Mouse (Mus musculus) forebrain, embryonic 10.5 days (tissue): ENCODE measurements around the gene Zbtb20. TPM values are rescaled to one million over a fixed set of nuclear protein-coding genes. Genes with fewer than 3 reads are reported as not detected.

ENCODE experiments used
- DNase-seq: peaks from one replicate; pipeline ENCODE4 v3.0.0-alpha.2; 2017; ENCODE audit warnings: low spot score; ENCODE audit errors: extremely low spot score
- H3K27ac ChIP-seq: fragments of 300-500 bp; sonication (generic); 2 replicates; pipeline ENCODE4 v1.5.1; 2016; ENCODE audit warnings: mild to moderate bottlenecking
- H3K27me3 ChIP-seq: fragments of 300-500 bp; sonication (generic); 2 replicates; pipeline ENCODE4 v1.6.1; 2016; ENCODE audit warnings: mild to moderate bottlenecking; ENCODE audit not compliant: poor library complexity, severe bottlenecking
- H3K36me3 ChIP-seq: fragments of 300-500 bp; sonication (generic); replicated peaks from 2 replicates; pipeline ENCODE4 v1.6.1; 2016; ENCODE audit warnings: mild to moderate bottlenecking, moderate library complexity
- H3K4me1 ChIP-seq: fragments of 300-500 bp; sonication (generic); 2 replicates; pipeline ENCODE4 v1.6.1; 2016
- H3K4me3 ChIP-seq: fragments of 300-500 bp; sonication (generic); 2 replicates; pipeline ENCODE4 v1.5.1; 2016; ENCODE audit warnings: mild to moderate bottlenecking, moderate library complexity
- H3K9me3 ChIP-seq: fragments of 300-500 bp; sonication (generic); 2 replicates; pipeline ENCODE4 v1.6.1; 2016; ENCODE audit warnings: mild to moderate bottlenecking, moderate library complexity
- WGBS: fragments of 180-500 bp; shearing (Covaris S2); methylation state at CpG from one replicate; pipeline ENCODE4 v1.1.7; 2016; 5-methylcytosine and 5-hydroxymethylcytosine counted together
- polyA plus RNA-seq: library from polyadenylated mRNA; unstranded; fragments of >200 nt; fragmentation: Nextera tagmentation; extraction: Ambion mirVana; gene quantifications from 2 replicates; pipeline ENCODE4 v1.2.1, GENCODE M21; 2016

Zbtb20 gene
- polyA plus RNA-seq, 1 experiment from 2014 or later, result 17.3 TPM

- peaks cover 37% of the 10 kb centered on the region for H3K4me1 ChIP-seq
- WGBS, result 57% methylated on average over 5 of the region's 5 CpGs
- no peaks in the 10 kb centered on the region for H3K36me3 ChIP-seq
- H3K9me3 ChIP-seq, result no peaks in the 10 kb centered on the region
- peaks cover 7% of the 10 kb centered on the region for H3K27me3 ChIP-seq
- no peak for DNase-seq
- H3K27ac ChIP-seq, result no peak overlapping the region
- no peak overlapping the region for H3K4me3 ChIP-seq
These were observed 634.8 kb downstream of the Zbtb20 start for GRCm38 (mm10) chr16:43510516-43510915.

- DNase-seq, result no peak
- peaks cover 7% of the 10 kb centered on the region for H3K27me3 ChIP-seq
- H3K4me3 ChIP-seq, result no peak overlapping the region
- no peaks in the 10 kb centered on the region for H3K9me3 ChIP-seq
- H3K4me1 ChIP-seq, result peaks cover 27% of the 10 kb centered on the region
- 91% methylated on average over 4 of the region's 4 CpGs for WGBS
- H3K27ac ChIP-seq, result no peak overlapping the region
- no peaks in the 10 kb centered on the region for H3K36me3 ChIP-seq
These were observed 635.9 kb downstream of the Zbtb20 start for GRCm38 (mm10) chr16:43511531-43511930.

GRCm38 (mm10) chr16:43513933-43514332 lies 638.3 kb downstream of the Zbtb20 start:
- peaks cover 8% of the 10 kb centered on the region for H3K4me1 ChIP-seq
- DNase-seq, result no peak
- H3K27ac ChIP-seq, result no peak overlapping the region

DNA sequence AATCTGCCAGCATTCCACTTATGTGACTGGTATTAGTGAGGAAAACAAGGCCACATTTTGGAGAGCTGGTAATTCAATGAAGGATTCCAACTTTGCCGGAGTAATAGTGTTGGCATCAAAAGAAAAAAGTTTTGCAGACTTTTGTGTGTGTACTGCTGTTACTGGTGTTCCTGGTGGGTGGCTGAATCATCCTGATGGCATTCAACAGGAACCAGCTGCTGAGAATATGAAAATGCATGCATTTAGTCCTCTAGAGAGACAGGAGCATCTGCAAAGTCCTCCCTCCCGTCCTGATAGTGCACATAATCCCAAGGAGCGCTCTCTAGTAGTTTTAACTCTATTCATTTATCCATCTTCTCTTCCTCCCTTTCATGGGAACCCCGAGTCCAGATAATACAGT lies 639.9 kb downstream of the Zbtb20 start:
- no peak overlapping the region for H3K4me3 ChIP-seq
- no peak overlapping the region for H3K27ac ChIP-seq
- no peaks in the 10 kb centered on the region for H3K36me3 ChIP-seq
- no peaks in the 10 kb centered on the region for H3K27me3 ChIP-seq
- 83% methylated on average over 4 of the region's 4 CpGs for WGBS
- DNase-seq, result no peak
- no peaks in the 10 kb centered on the region for H3K9me3 ChIP-seq
- H3K4me1 ChIP-seq, result peaks cover 3% of the 10 kb centered on the region

More at GRCm38 (mm10) chr16:43513933-43514332, 638.3 kb downstream of the Zbtb20 start:
- 86% methylated on average over 5 of the region's 5 CpGs for WGBS
- Histone ChIP-seq H3K36me3 (no peaks in the 10 kb centered on the region), H3K9me3 (no peaks in the 10 kb centered on the region), H3K4me3 (no peak overlapping the region), H3K27me3 (no peaks in the 10 kb centered on the region)

GRCm38 (mm10) chr16:43520274-43520673 lies 644.6 kb downstream of the Zbtb20 start:
- H3K4me3 ChIP-seq, result no peak overlapping the region
- DNase-seq, result no peak
- WGBS, result 81% methylated on average over 2 of the region's 2 CpGs
- no peaks in the 10 kb centered on the region for H3K9me3 ChIP-seq
- H3K4me1 ChIP-seq, result 0 out of 2 replicates have a peak, but pooled peaks cover 3% of the 10 kb centered on the region
- H3K27me3 ChIP-seq, result no peaks in the 10 kb centered on the region
- H3K36me3 ChIP-seq, result no peaks in the 10 kb centered on the region
- H3K27ac ChIP-seq, result no peak overlapping the region

GRCm38 (mm10) chr16:43522482-43522881 lies 646.8 kb downstream of the Zbtb20 start:
- Histone ChIP-seq H3K4me3 (no peak overlapping the region), H3K27ac (no peak overlapping the region), H3K9me3 (no peaks in the 10 kb centered on the region), H3K4me1 (0 out of 2 replicates have a peak, but pooled peaks cover 3% of the 10 kb centered on the region), H3K27me3 (no peaks in the 10 kb centered on the region), H3K36me3 (no peaks in the 10 kb centered on the region)
- WGBS, result 90% methylated on average over 4 of the region's 4 CpGs
- no peak for DNase-seq

- Histone ChIP-seq H3K27me3 (no peaks in the 10 kb centered on the region), H3K4me1 (0 out of 2 replicates have a peak, but pooled peaks cover 3% of the 10 kb centered on the region), H3K4me3 (no peak overlapping the region), H3K36me3 (no peaks in the 10 kb centered on the region), H3K9me3 (no peaks in the 10 kb centered on the region), H3K27ac (no peak overlapping the region)
- 82% methylated on average over 9 of the region's 9 CpGs for WGBS
- DNase-seq, result no peak
These were observed 648.5 kb downstream of the Zbtb20 start for GRCm38 (mm10) chr16:43524179-43524578.

- 0 out of 2 replicates have a peak, but pooled peaks cover 3% of the 10 kb centered on the region for H3K4me1 ChIP-seq
These were observed 649.9 kb downstream of the Zbtb20 start for GRCm38 (mm10) chr16:43525624-43526023.

GRCm38 (mm10) chr16:43528300-43528699 lies 652.6 kb downstream of the Zbtb20 start:
- Histone ChIP-seq H3K4me3 (no peak overlapping the region), H3K9me3 (no peaks in the 10 kb centered on the region), H3K36me3 (no peaks in the 10 kb centered on the region), H3K27ac (no peak overlapping the region), H3K4me1 (0 out of 2 replicates have a peak, but pooled peaks cover 3% of the 10 kb centered on the region), H3K27me3 (no peaks in the 10 kb centered on the region)
- DNase-seq, result no peak
- 76% methylated on average over 1 of the region's 1 CpGs for WGBS

More at GRCm38 (mm10) chr16:43525624-43526023, 649.9 kb downstream of the Zbtb20 start:
- WGBS, result 99% methylated on average over 6 of the region's 6 CpGs
- Histone ChIP-seq H3K27me3 (no peaks in the 10 kb centered on the region), H3K9me3 (no peaks in the 10 kb centered on the region), H3K27ac (no peak overlapping the region), H3K36me3 (no peaks in the 10 kb centered on the region), H3K4me3 (no peak overlapping the region)
- no peak for DNase-seq

DNA sequence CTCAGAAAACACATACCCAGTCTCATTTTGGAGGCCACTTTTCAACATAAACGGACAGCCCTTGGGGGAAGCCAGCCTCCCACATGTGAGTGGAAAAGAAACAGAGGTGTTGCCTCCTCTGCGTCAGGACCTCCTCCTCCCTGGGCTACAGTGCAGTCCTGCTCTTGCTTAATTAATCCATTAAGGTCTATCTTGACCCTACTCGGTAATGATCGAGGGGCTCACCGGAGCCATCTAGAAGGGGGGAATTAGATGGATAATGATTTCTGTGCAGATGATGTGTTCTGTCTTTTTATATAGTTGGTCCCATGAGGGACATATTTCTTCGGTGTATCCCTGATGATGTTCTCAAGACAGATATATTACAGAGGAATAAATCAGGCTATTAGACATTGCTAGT lies 655.6 kb downstream of the Zbtb20 start:
- Histone ChIP-seq H3K36me3 (no peaks in the 10 kb centered on the region), H3K27me3 (no peaks in the 10 kb centered on the region), H3K4me1 (no peaks in the 10 kb centered on the region), H3K9me3 (no peaks in the 10 kb centered on the region), H3K27ac (no peak overlapping the region), H3K4me3 (no peak overlapping the region)
- 94% methylated on average over 6 of the region's 6 CpGs for WGBS
- DNase-seq, result no peak

GRCm38 (mm10) chr16:43534103-43534502 lies 658.4 kb downstream of the Zbtb20 start:
- Histone ChIP-seq H3K36me3 (no peaks in the 10 kb centered on the region), H3K4me3 (no peak overlapping the region), H3K4me1 (no peaks in the 10 kb centered on the region), H3K27ac (no peak overlapping the region), H3K9me3 (no peaks in the 10 kb centered on the region), H3K27me3 (no peaks in the 10 kb centered on the region)
- WGBS, result 95% methylated on average over 3 of the region's 3 CpGs
- no peak for DNase-seq

DNA sequence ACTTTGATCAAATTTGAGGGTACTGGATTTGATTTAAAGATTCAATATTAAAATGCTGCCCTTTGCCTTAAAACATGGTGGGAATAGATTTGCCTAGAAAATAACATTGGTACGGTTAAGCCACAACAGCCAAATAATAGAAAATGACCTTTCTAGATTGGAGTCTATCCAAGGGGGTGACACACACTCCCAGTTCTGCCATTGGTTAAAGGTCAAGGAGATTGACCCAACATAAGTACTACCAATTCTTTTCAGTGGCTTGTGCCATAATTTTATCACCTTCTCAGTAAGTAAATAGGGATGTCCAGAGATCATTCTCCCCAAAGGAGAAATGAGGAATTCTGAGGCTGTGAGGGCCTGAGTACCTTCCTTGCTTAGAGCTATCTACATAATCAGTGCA lies 660.2 kb downstream of the Zbtb20 start:
- Histone ChIP-seq H3K36me3 (no peaks in the 10 kb centered on the region), H3K27ac (no peak overlapping the region), H3K9me3 (no peaks in the 10 kb centered on the region), H3K4me3 (no peak overlapping the region), H3K4me1 (no peaks in the 10 kb centered on the region), H3K27me3 (no peaks in the 10 kb centered on the region)
- WGBS, result 88% methylated on average over 1 of the region's 1 CpGs
- DNase-seq, result no peak

GRCm38 (mm10) chr16:43537163-43537562 lies 661.5 kb downstream of the Zbtb20 start:
- H3K27me3 ChIP-seq, result no peaks in the 10 kb centered on the region
- H3K4me3 ChIP-seq, result no peak overlapping the region
- H3K4me1 ChIP-seq, result no peaks in the 10 kb centered on the region
- H3K36me3 ChIP-seq, result no peaks in the 10 kb centered on the region
- no peaks in the 10 kb centered on the region for H3K9me3 ChIP-seq
- no peak for DNase-seq
- 95% methylated on average over 7 of the region's 7 CpGs for WGBS
- H3K27ac ChIP-seq, result no peak overlapping the region

DNA sequence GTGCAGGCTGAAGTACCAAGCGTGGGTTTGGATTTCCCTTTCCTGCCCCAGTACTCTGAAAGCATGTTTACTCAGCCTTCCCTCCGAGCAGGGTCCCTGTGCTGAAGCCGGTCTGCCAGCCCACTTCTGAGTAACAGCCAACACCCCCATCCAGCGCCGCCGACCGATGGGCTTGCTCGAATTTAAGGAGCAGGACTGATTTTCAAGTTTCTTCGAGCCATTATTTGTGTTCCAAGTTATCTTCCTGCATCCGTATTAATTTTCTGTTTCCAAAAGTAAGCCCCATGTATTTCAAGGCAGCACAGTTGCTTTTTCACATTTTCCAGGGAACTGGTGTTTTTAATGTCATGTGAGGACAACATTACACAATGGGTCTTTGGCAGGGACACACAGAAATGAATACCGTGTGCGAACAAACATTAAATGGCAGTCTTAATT lies 664.0 kb downstream of the Zbtb20 start:
- no peaks in the 10 kb centered on the region for H3K36me3 ChIP-seq
- H3K27ac ChIP-seq, result no peak overlapping the region
- H3K4me1 ChIP-seq, result no peaks in the 10 kb centered on the region
- H3K27me3 ChIP-seq, result no peaks in the 10 kb centered on the region
- no peak overlapping the region for H3K4me3 ChIP-seq
- H3K9me3 ChIP-seq, result no peaks in the 10 kb centered on the region
- no peak for DNase-seq
- WGBS, result 90% methylated on average over 12 of the region's 12 CpGs
